Mouse (Mus musculus): ENCODE results near the gene Gna14.

The Gna14 gene

DNA sequence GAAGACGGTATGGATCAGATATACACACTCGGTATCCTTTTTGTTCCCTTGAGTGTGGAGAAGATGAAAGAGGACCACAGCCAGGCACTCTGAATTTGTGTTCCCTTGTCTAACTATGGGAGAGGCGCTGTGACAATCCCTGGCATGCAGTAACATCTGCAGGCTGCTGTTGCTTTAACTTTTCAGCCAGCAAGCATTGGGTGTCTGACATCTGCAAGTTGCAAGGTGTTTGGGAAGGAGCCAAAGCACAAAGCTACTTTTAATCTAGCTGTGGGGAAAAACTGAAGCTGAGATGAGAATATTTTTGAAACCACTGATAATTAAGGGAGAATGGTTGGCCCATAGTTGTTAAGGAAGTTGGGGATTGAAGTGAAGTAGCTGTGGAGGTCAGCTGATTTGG, 83.0 kb downstream of the Gna14 start:
- no peak for DNase-seq

DNA sequence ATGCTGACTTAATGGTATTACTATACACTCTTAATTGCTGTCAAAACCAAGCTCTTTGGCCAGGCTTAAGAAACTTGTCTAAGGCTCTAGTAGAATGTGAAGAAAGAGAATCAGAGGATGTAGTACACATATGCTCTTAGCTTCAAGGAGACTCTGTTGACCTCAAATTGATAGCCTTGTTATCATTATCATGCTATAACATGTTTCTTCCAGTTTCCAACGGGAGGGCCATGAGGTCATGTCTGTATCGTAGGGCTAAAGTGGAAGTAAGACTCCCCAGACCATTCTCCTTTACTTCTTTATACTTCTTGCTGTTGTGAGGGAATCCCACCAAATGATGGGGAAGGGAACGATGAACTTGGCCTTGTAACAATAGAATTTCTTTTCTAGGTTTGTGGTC, 85.0 kb downstream of the Gna14 start:
- no peak for DNase-seq

- DNase-seq: no peak
Observed at GRCm38 (mm10) chr19:16526302-16526880, 90.8 kb downstream of the Gna14 start.

- no peak for DNase-seq
Observed at GRCm38 (mm10) chr19:16527031-16527430, 91.5 kb downstream of the Gna14 start.

DNA sequence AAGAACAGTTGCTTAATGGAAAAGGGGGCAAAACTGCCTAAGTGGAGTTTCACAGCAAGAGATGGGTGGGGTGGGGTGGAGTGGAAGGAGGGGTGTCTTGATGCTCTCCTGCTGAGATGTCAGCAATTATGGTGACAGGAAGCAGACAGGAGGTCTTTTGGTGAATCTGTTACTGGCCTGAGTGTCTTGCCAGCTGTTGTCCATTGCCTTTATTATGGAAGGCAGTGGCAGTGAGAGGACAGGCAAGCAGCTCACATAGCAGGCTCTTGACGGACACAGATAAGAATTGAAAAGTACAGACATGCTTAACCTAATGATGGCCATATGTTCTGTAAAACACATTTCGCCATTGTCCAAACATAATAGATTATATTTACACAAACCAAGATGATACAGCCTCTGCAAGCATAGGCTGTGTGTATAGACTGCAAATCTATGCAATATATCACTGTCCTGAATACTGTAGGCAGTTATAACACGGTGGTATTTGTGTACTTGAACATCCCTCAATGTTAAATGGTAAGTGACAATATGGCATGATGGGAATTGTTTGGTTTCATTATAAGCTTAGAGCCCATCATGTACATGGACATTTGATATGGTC, 92.8 kb downstream of the Gna14 start:
- no peak for DNase-seq

DNA sequence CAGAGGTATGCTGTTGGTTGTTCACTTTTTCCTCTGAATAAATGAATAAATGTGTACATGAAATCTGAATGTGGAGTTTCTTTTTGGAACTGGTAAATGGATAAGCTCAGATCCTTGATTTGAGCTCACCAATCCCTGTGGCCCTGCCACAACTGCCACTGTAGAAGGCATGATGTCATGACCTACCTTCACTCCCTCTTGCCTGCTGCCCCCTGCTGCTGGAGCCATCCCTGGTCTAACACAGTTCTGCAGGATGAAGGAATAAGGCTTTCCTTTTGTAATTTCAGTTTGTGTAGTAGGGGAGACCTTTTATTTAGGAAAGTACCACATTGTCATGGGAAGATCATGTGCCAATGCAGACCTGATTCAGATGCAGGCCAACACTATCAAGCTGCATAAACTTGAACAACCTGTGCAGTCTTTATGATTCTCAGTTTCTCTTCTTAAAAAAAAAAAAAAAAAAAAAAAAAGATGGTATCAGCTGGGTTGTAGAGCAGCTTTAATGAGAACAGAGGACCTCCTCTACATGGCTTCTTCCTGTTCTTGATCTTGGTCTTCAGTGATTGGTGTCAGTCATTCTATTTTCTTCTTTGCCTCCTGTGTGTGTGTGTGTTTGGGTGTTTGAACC, 93.8 kb downstream of the Gna14 start:
- peak in 1 of 2 experiments; percentile 27 for DNase-seq

- DNase-seq: no peak
Observed at GRCm38 (mm10) chr19:16529999-16530398, 94.4 kb downstream of the Gna14 start.

DNA sequence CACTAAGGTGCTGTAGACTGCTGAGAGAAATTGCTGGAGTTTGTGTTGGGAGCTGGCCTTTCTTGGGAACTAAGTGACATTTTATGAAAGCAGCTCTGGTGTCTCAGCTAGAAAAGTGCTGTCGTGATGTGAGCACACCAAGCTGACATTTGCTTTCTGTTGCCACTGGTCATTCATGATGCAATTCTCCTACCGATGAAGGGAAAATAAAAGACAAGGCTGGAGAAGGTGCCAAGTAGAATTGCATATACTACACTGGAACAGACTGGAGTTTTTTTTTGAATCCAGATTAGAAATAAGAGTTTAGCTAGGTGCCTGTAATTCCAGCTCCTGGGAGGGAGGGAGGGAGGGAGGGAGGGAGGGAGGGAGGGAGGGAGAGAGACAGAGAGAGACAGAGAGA, 98.7 kb downstream of the Gna14 start:
- no peak for DNase-seq

DNA sequence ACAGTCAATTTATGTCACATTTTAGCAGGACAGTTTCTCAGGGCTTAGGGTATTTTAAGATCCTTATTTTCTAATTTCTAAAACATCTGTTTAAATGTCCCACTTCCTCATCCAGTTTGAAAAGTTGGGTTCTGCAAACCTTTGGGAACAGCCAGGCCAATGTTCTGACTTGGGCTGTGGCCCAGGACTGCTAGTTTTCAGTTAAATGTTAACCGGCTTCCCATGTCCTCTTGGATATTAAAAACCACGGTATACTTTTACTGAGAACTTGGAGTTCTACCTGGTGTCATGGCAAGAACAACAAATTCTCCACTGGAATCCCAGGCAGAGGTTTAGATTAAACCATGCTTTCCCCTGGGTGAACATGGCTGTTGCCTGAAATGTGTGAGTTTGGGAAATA, 102.9 kb downstream of the Gna14 start:
- DNase-seq: no peak

GRCm38 (mm10) chr19:16543688-16544087, 108.1 kb downstream of the Gna14 start:
- DNase-seq: no peak

- no peak for DNase-seq
Observed at GRCm38 (mm10) chr19:16556988-16557387, 121.4 kb downstream of the Gna14 start.

DNA sequence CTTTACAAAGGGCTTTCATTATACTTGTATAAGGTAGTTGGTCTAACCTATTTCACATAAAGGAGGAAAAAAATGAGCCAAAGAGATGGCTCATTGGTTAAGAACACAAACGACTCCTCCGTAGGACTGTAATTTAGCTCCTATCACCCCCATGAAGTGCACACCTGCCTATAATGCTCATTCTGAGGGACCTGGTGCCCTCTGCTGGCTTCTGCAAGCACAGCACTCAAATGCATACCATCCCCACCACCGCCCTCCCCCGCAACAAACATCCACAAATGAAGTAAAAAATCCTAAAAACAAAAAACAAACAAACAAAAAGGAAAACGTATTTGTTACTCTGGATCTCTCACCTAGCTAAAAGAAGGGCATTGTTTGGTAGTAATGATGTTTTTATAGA, 122.4 kb downstream of the Gna14 start:
- peak; percentile 24 to 26 for DNase-seq

DNA sequence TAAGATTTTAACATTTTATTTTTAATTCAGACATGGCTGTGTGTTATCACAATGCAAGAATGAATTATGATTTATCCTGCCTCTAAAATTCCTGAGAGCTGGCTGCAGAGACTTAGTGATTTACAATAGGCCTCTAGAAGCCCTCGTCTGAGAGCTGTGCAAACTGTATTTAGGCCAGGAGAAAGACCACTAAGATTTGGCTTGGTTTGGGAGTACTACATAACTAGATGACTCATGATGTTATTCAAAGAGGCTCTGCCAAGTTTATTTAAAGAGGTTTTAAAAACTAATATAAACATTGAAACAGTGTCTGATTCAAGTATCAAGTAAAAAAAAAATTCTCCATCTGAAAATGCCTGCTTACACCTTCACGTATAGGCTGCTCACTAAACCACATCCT, 123.0 kb downstream of the Gna14 start:
- no peak for DNase-seq

DNA sequence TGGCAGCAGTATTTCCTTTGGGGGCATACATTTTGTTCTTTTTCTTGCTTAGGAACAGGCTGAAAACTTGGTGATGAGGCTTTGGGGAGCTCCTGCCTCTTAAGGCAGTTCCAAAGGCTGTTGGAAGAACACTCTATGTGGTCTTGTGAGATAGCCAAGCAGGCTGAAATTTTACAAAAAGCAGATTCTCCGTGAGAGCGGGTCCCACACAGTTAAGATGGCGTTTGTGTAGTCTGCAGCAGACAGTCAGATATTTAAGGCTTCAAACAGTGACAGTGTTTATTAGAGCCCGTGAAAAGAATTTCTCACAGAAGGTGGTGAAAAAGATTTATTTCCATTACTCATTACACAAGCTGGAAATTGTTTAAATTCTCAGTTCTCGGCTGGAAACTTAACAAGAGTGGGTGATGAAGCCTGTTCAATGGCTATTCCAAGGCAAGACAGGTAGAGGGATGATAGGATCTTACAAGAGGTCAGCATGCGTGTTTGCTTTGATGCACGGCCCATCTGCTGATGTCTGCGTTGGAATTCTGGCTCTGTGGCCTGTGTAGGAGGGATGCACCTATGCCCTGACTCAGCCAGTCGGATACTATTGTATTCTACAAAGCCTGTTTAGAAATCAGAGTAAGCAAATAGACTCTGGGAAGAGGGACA, 123.8 kb downstream of the Gna14 start:
- no peak for DNase-seq

GRCm38 (mm10) chr19:16562676-16563075, 127.1 kb downstream of the Gna14 start:
- DNase-seq: no peak

DNA sequence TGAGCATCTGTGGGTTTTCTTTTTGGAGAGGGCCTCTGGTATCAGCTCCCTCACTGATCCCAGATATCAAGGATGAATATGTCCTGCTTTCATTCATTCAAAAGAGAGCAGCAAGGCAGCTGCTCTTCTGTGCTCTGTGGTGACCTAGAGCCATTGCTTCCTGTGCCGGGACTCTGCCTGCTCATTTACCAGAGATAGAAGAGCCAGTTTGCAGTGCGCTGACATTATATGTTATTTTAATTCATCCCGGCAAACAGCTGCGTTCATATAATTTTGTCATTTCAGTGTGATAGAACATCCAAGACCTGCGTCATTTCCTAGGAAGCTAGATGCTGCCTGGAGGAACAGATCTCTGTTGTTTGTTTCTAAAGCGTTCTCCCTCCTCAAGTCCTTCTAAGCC, 141.2 kb downstream of the Gna14 start:
- no peak for DNase-seq

DNA sequence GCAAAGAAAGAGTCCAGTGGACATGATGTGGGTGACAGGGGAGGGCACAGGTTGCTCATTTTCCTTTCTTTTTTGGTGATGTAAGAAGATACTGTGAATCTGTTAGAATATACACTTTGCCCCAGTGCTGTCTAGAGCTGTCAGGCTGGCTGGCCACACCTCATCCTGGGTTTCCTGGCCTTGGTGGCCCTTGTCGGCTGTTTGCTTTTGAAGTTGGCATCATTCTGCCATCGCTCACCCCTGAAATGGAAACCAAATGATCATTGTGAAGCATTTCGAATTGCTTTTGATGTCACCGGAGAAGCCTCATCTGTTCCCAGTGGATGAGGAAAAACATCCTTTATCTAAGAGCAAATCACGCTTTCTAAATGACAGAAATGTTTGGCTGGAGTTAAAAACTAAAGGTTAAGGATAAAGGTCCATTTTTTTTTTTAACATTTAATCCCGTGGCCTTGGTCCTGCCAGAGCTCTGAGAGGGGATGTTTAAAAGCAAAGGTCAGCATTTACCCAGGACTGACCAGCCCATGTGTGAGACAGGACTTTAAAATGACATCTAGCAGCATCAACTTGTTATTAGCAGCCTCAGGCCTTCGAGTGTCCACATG, 144.2 kb downstream of the Gna14 start:
- no peak for DNase-seq

GRCm38 (mm10) chr19:16580501-16580900, 144.9 kb downstream of the Gna14 start:
- DNase-seq: no peak

DNA sequence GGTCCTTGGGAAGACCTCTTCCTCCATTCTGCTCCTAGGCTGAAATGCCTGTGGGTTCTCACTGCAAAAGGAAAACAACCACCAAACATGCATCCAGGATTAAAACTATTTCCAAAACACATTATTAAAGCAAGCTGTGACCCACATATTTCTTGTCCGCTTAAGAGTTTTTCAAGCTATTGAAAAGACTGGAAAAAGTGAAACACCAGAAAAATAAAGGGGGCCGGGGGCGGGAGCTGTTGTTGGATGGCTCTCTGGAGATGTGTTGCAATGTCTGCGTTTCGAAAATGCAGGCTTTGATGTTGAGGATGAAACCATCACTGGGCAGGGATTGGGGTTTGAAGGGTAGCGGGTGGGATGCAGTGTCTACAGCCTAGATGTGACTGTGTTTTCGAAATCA, 149.0 kb downstream of the Gna14 start:
- no peak for DNase-seq

DNA sequence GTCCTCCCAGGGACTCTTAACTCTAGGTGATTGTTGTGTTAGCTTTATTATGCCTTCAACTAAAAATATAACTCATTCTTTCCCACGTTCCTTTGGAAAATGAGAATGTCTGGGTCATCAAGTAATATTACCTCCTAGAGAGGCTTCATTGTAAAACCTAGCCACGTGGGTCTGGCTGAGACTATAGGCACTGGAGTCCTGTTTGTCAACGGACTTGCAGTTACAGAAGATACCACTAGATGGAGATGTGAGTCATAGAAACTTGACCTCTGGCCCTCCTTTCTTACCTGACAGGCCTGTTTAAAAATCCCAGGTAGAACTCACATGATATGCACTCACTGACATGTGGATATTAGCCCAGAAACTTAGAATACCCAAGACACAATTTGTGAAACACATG, 149.8 kb downstream of the Gna14 start:
- peak; percentile 34 to 64 for DNase-seq

GRCm38 (mm10) chr19:16593256-16593974, 157.9 kb downstream of the Gna14 start:
- peak; percentile 24 to 38 for DNase-seq

- DNase-seq: no peak
Observed at GRCm38 (mm10) chr19:16593975-16594317, 158.4 kb downstream of the Gna14 start.

- peak in 1 of 2 experiments; percentile 11 for DNase-seq
Observed at GRCm38 (mm10) chr19:16597216-16597615, 161.7 kb downstream of the Gna14 start.

Data from cerebellum, postnatal 10 days (tissue).